Mouse (Mus musculus) liver, postnatal 0 days (tissue): ENCODE measurements around the gene Vps25.

Source experiments
- CTCF ChIP-seq: sonication (generic); IDR thresholded peaks from 2 replicates; pipeline ENCODE4 v1.5.1; 2016; ENCODE audit warnings: antibody characterized with exemption, low read depth
- EP300 ChIP-seq: IDR thresholded peaks from 2 replicates; pipeline ENCODE4 v1.6.1; 2016; ENCODE audit warnings: antibody characterized with exemption, low read depth, mild to moderate bottlenecking

DNA sequence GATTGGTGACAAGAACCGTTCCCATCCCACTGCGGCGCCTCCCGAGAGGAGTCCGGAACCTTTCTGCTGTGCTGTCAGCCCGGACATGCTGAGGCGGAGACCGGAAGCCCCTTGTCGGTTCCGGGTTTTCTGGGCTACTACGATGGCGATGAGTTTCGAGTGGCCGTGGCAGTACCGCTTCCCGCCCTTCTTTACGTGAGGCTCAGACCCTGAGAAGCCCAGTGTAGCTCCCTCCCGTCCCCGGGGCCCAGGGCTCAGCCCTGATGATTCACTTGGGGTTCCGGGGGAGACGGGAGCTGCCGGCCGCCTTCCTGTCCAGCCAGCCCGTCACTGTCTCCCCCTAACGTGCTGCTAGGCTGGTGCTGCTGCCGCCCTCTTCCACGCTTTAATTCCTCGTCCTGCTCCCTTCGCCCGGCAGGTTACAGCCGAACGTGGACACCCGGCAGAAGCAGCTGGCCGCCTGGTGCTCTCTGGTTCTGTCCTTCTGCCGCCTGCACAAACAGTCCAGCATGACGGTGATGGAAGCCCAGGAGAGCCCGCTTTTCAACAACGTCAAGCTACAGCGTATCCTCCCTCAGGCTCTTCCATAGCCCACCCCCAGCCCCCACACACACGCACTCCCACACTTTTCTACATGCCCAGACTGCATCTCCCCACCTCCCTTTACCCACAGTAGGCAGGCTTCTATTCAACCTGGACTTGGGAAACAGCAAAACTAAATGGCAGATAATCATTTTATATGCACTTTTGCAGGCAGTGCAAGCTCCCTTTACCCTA, at the start of gene Vps25:
- TF ChIP-seq CTCF (peak; percentile 39), EP300 (no peak)
